In genomic region chr1:86532362-86533051, GRCm38 (mm10) we compare ENCODE assay signal across 8 mouse cellular contexts. TPM values are rescaled to one million over a fixed set of nuclear protein-coding genes. Genes with fewer than 3 reads are reported as not detected.
DNase-seq lines count a peak whose midpoint lies in the region; ATAC-seq lines count a peak whose summit lies in the region.

No protein-coding gene starts in this region.

- no peaks in the 10 kb centered on the region for H3K27me3 ChIP-seq in intestine, embryonic 14.5 days (replicated peaks; ENCODE audit: control insufficient read depth, insufficient read depth, low read length)

- peaks cover 24% of the 10 kb centered on the region for H3K36me3 ChIP-seq in intestine, embryonic 14.5 days (ENCODE audit: control insufficient read depth, insufficient read depth, low read length)

- WGBS in intestine, embryonic 14.5 days: 27% methylated on average over 11 of the region's 11 CpGs

- peak; percentile 37 for ATAC-seq in intestine, embryonic 14.5 days (replicated peaks; ENCODE audit: low FRiP score, low TSS enrichment, low read depth)

- H3K4me3 ChIP-seq in intestine, embryonic 14.5 days (ENCODE audit: low read depth, low read length): no peak overlapping the region

- H3K9me3 ChIP-seq in intestine, embryonic 14.5 days (ENCODE audit: control insufficient read depth, low read length): no peaks in the 10 kb centered on the region

- H3K4me1 ChIP-seq in intestine, embryonic 14.5 days (replicated peaks; ENCODE audit: control insufficient read depth, insufficient read depth, low read length): peaks cover 24% of the 10 kb centered on the region

- peak overlapping the region; percentile 34; the same call in 1 of the 2 replicates for H3K27ac ChIP-seq in intestine, embryonic 14.5 days (ENCODE audit: low read depth)

- DNase-seq in adrenal gland, adult (ENCODE audit: inconsistent age in 2 of 2, low spot score in 1 of 2): peak; percentile 91 to 98
- peak; percentile 99 for DNase-seq in embryo, embryonic 10.5 days (ENCODE audit: low spot score)
- peak; percentile 79 for DNase-seq in gastrocnemius, postnatal 25 days
- DNase-seq in intestine, embryonic 14.5 days (ENCODE audit: low spot score): peak; percentile 98
- DNase-seq in left cerebral cortex, postnatal 14 days (ENCODE audit: low spot score in 2 of 2): peak; percentile 94 to 96
- peak; percentile 94 for DNase-seq in mesoderm, embryonic 11.5 days (ENCODE audit: low read depth, low spot score)
- peak; percentile 88 for DNase-seq in right cerebral cortex, postnatal 25 days
- DNase-seq in urinary bladder, postnatal 36 days (ENCODE audit: low spot score in 2 of 2): peak; percentile 90 to 93

- intact Hi-C loops in left cerebral cortex, postnatal 14 days (cut with DNase I): loop anchor here (1.0 kb wide), 2 partner anchors 31 to 92 kb away; no protein-coding TSS in a partner anchor

- no peak overlapping the region for H3K9ac ChIP-seq in intestine, embryonic 14.5 days (ENCODE audit: low read length)

- peak overlapping the region; percentile 5; the same call in 1 of the 2 replicates for H3K4me2 ChIP-seq in intestine, embryonic 14.5 days (ENCODE audit: low read length)

RNA-seq across cellular contexts. Expression of gene Ptma, which starts 6.0 kb away (rescaled TPM):
- 100 to 1,000 TPM; 100 to 129 TPM for total RNA-seq in gastrocnemius, postnatal 25 days (2021)
- 2,795 and 2,826 TPM in 2 replicates for polyA plus RNA-seq in intestine, embryonic 14.5 days (2014; fragmentation: Nextera tagmentation; extraction: Ambion mirVana)
- total RNA-seq in left cerebral cortex, postnatal 14 days (2021): 100 to 1,000 TPM; 336 to 423 TPM

RNA-seq across cellular contexts. Expression of gene Pde6d, which starts 49.9 kb away (rescaled TPM):
- 10 to 100 TPM; 21.9 to 29.6 TPM for total RNA-seq in gastrocnemius, postnatal 25 days (2021)
- polyA plus RNA-seq in intestine, embryonic 14.5 days (2014; fragmentation: Nextera tagmentation; extraction: Ambion mirVana): 45.7 and 46.0 TPM in 2 replicates
- 10 to 100 TPM; 60.5 to 63.2 TPM for total RNA-seq in left cerebral cortex, postnatal 14 days (2021)

RNA-seq across cellular contexts. Expression of gene Cops7b, which starts 50.2 kb away (rescaled TPM):
- total RNA-seq in gastrocnemius, postnatal 25 days (2021): 10 to 100 TPM in 1 of 2 experiments, 1 to 10 TPM in 1; 9.6 to 10.4 TPM
- polyA plus RNA-seq in intestine, embryonic 14.5 days (2014; fragmentation: Nextera tagmentation; extraction: Ambion mirVana): 36.9 and 43.0 TPM in 2 replicates
- total RNA-seq in left cerebral cortex, postnatal 14 days (2021): 10 to 100 TPM; 24.8 to 28.7 TPM
